Mouse (Mus musculus) cerebellum, adult 18-20 months (tissue): Measurements from ENCODE around the gene Btnl9.
"Not testable (repeated sequence)": the region's sequence is repeated elsewhere in the genome, so short reads cannot be mapped to it uniquely, and the experiment has no call there.

Source experiments
- DNase-seq, 2 experiments: peaks; one replicate each; pipeline ENCODE4 v3.0.0; 2021

The Btnl9 gene

GRCm38 (mm10) chr11:49176047-49176779 is 10.7 kb downstream of the Btnl9 start:
- DNase-seq = not testable (repeated sequence)

- DNase-seq = no peak
Observed at GRCm38 (mm10) chr11:49175345-49175744, 11.6 kb downstream of the Btnl9 start.

- DNase-seq = no peak
Observed at GRCm38 (mm10) chr11:49170576-49170975, 16.4 kb downstream of the Btnl9 start.

GRCm38 (mm10) chr11:49168839-49169611 is 17.9 kb downstream of the Btnl9 start:
- DNase-seq = no peak

GRCm38 (mm10) chr11:49156821-49157814 is 29.8 kb downstream of the Btnl9 start:
- no peak for DNase-seq

- DNase-seq = no peak
Observed at GRCm38 (mm10) chr11:49154077-49154476, 32.9 kb downstream of the Btnl9 start, which contains the start of gene Olfr1394. Gene Olfr1394 (plus strand): TSS chr11:49154377.

- no peak for DNase-seq
Observed at GRCm38 (mm10) chr11:49141974-49142373, 45.0 kb downstream of the Btnl9 start, which contains the start of gene Olfr1395. Gene Olfr1395 (plus strand): TSS chr11:49142274.

- DNase-seq = no peak
Observed at GRCm38 (mm10) chr11:49124169-49124568, 62.8 kb downstream of the Btnl9 start.

- DNase-seq = no peak
Observed at GRCm38 (mm10) chr11:49119635-49120034, 67.3 kb downstream of the Btnl9 start.
